Mouse (Mus musculus) intestine, postnatal 0 days (tissue): Measurements from ENCODE around the gene Dusp12. TPM values are rescaled to one million over a fixed set of nuclear protein-coding genes. Genes with fewer than 3 reads are reported as not detected.

ENCODE experiments used
- ATAC-seq: fragments of 200-750 bp; cut with Nextera tagmentation; 2 replicates; pipeline ENCODE4 v1.8.0; 2017; ENCODE audit warnings: mild to moderate bottlenecking, moderate TSS enrichment, moderate library complexity
- H3K27ac ChIP-seq: fragments of 300-500 bp; sonication (generic); 2 replicates; pipeline ENCODE4 v1.5.1; 2014; ENCODE audit warnings: mild to moderate bottlenecking, low read depth, low read length, moderate library complexity
- H3K27me3 ChIP-seq: fragments of 300-500 bp; sonication (generic); replicated peaks from 2 replicates; pipeline ENCODE4 v1.6.1; 2014; ENCODE audit warnings: low read length, mixed read lengths; ENCODE audit not compliant: control insufficient read depth, insufficient read depth
- H3K36me3 ChIP-seq: fragments of 300-500 bp; sonication (generic); 2 replicates; pipeline ENCODE4 v1.6.1; 2014; ENCODE audit warnings: mild to moderate bottlenecking, moderate library complexity; ENCODE audit not compliant: control insufficient read depth, insufficient read depth
- H3K4me1 ChIP-seq: fragments of 300-500 bp; sonication (generic); replicated peaks from 2 replicates; pipeline ENCODE4 v1.6.1; 2014; ENCODE audit warnings: antibody characterized with exemption, low read length, mixed read lengths; ENCODE audit not compliant: control insufficient read depth, insufficient read depth
- H3K4me2 ChIP-seq: fragments of 300-500 bp; sonication (generic); replicated peaks from 2 replicates; pipeline ENCODE4 v1.6.1; 2014; ENCODE audit warnings: low read depth, mild to moderate bottlenecking, moderate library complexity
- H3K4me3 ChIP-seq: fragments of 300-500 bp; sonication (generic); 2 replicates; pipeline ENCODE4 v1.5.1; 2014; ENCODE audit warnings: low read depth, low read length
- H3K9ac ChIP-seq: fragments of 300-500 bp; sonication (generic); 2 replicates; pipeline ENCODE4 v1.6.1; 2014; ENCODE audit warnings: mild to moderate bottlenecking, low read depth, low read length
- H3K9me3 ChIP-seq: fragments of 300-500 bp; sonication (generic); 2 replicates; pipeline ENCODE4 v1.6.1; 2016; ENCODE audit warnings: mixed run types; ENCODE audit not compliant: control insufficient read depth
- CTCF ChIP-seq: sonication (generic); IDR thresholded peaks from 2 replicates; pipeline ENCODE4 v1.5.1; 2016; ENCODE audit warnings: low read depth, mild to moderate bottlenecking, control low read depth, antibody characterized with exemption, moderate library complexity
- WGBS: fragments of 180-500 bp; shearing (Covaris S2); extraction: QIAGEN DNeasy Blood & Tissue Kit; methylation state at CpG from one replicate; pipeline ENCODE4 v1.1.7; 2014; 5-methylcytosine and 5-hydroxymethylcytosine counted together
- polyA plus RNA-seq: library from polyadenylated mRNA; unstranded; fragments of >200 nt; fragmentation: Nextera tagmentation; extraction: Ambion mirVana; gene quantifications from 2 replicates; pipeline ENCODE4 v1.2.1, GENCODE M21; 2015

Gene Dusp12
- polyA plus RNA-seq, 1 experiment from 2014 or later: 65.1 TPM

DNA sequence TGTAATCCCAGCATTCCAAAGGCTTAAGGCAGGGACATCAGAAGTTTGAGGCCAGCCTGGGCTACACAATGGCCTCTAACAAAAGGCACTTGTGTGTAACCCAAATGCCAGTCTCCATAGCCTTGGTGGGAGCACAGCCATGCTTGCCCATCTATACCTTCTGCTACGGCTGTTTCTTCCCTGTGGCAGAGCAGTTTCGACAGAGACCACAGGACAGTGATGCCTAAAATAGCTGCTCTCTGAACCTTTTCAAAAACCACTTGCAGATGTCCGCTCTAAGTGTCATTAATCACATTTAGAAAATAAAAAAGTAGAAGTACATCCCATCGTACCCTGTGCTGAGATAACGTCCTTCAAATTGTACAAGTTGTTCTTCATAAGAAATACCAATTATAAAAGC, 19.9 kb downstream of the Dusp12 start:
- 88% methylated on average over 5 of the region's 5 CpGs for WGBS
- ATAC-seq: no peak
- Histone ChIP-seq H3K4me3 (no peak overlapping the region), H3K9ac (no peak overlapping the region), H3K27ac (no peak overlapping the region), H3K36me3 (no peaks in the 10 kb centered on the region), H3K4me2 (no peak overlapping the region), H3K4me1 (no peaks in the 10 kb centered on the region), H3K27me3 (no peaks in the 10 kb centered on the region), H3K9me3 (no peaks in the 10 kb centered on the region)
- no peak for TF ChIP-seq CTCF

DNA sequence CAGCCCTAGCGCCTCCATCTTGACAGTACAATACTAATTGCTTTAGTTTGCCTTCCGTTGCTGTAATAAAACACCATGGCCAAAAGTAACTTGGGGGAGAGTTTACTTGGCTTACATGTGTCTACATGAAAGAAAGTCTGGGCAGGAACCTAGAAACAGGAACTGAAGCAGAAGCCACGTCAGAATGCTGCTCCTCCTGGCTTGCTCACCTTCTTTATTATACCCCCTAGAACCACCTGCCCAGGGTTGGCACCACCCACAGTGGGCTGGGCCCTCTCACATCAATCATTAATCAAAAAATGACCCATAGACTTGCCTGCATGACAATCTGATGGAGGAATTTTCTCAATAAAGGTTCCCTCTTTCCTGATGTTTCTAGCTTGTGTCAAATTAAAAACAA, 20.6 kb downstream of the Dusp12 start:
- H3K4me2 ChIP-seq: no peak overlapping the region
- no peaks in the 10 kb centered on the region for H3K36me3 ChIP-seq
- H3K4me1 ChIP-seq: no peaks in the 10 kb centered on the region
- H3K27me3 ChIP-seq: no peaks in the 10 kb centered on the region
- H3K4me3 ChIP-seq: no peak overlapping the region
- TF ChIP-seq CTCF: no peak
- no peak overlapping the region for H3K9ac ChIP-seq
- H3K9me3 ChIP-seq: no peaks in the 10 kb centered on the region
- no peak for ATAC-seq
- H3K27ac ChIP-seq: no peak overlapping the region
- 68% methylated on average over 3 of the region's 3 CpGs for whole genome bisulfite sequencing

DNA sequence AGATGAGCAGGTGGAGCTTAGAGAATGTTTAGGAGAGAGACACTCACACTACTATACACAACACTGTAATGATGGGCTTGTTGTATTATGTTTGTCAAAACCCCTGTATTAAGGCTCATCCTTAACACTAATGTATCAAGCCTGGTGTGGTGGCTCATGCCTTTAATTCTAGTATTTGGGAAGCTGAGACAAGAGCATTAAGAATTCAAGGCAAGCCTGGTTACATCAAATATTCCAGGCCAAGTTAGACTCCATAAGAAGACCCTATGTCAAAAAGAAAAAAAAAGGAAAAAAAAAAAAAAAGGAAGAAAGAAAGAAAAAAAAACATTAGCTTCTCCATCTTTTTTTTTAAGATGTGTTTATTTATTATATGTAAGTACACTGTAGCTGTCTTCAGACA, 21.1 kb downstream of the Dusp12 start:
- Histone ChIP-seq H3K9ac (no peak overlapping the region), H3K36me3 (no peaks in the 10 kb centered on the region), H3K27me3 (no peaks in the 10 kb centered on the region), H3K9me3 (no peaks in the 10 kb centered on the region), H3K27ac (no peak overlapping the region), H3K4me2 (no peak overlapping the region), H3K4me1 (no peaks in the 10 kb centered on the region), H3K4me3 (no peak overlapping the region)
- ATAC-seq: no peak
- TF ChIP-seq CTCF: no peak

DNA sequence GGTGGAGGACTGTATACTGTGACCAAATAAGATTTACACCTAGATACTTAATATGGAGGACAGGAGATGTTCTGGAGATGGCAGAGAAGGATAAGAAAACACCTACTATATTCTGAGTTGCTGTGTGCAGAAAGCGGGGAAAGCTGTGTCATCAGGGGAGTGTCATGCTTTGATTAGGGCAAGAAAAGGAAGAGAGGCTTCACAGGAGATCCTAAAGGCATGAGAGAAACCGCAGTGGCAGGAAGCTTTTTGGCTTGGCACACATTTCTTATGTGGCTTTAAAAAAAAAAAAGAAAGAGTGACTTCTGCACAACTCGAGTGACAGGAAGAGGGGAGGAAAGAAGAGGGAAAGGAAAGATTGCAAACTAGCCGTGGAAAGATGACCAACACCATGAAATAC, 22.3 kb downstream of the Dusp12 start:
- Histone ChIP-seq H3K27me3 (no peaks in the 10 kb centered on the region), H3K4me1 (no peaks in the 10 kb centered on the region), H3K9me3 (no peaks in the 10 kb centered on the region), H3K27ac (no peak overlapping the region), H3K4me3 (no peak overlapping the region), H3K36me3 (no peaks in the 10 kb centered on the region), H3K9ac (no peak overlapping the region), H3K4me2 (no peak overlapping the region)
- WGBS: 61% methylated on average over 4 of the region's 4 CpGs
- no peak for ATAC-seq
- no peak for TF ChIP-seq CTCF

- 50% methylated on average over 3 of the region's 3 CpGs for WGBS
- Histone ChIP-seq H3K4me2 (no peak overlapping the region), H3K9me3 (no peaks in the 10 kb centered on the region), H3K9ac (no peak overlapping the region), H3K27me3 (no peaks in the 10 kb centered on the region), H3K27ac (no peak overlapping the region), H3K4me1 (no peaks in the 10 kb centered on the region), H3K36me3 (no peaks in the 10 kb centered on the region), H3K4me3 (no peak overlapping the region)
- ATAC-seq: no peak
- no peak for TF ChIP-seq CTCF
Observed at GRCm38 (mm10) chr1:170862435-170862717, 23.0 kb downstream of the Dusp12 start.

GRCm38 (mm10) chr1:170861671-170862434, 23.5 kb downstream of the Dusp12 start:
- no peaks in the 10 kb centered on the region for H3K9me3 ChIP-seq
- 55% methylated on average over 13 of the region's 13 CpGs for WGBS
- no peak overlapping the region for H3K4me2 ChIP-seq
- no peaks in the 10 kb centered on the region for H3K4me1 ChIP-seq
- no peak overlapping the region for H3K4me3 ChIP-seq
- no peak overlapping the region for H3K27ac ChIP-seq
- no peak overlapping the region for H3K9ac ChIP-seq
- no peaks in the 10 kb centered on the region for H3K27me3 ChIP-seq
- no peaks in the 10 kb centered on the region for H3K36me3 ChIP-seq
- ATAC-seq: no peak
- no peak for TF ChIP-seq CTCF

GRCm38 (mm10) chr1:170858872-170859271, 26.5 kb downstream of the Dusp12 start:
- Histone ChIP-seq H3K27me3 (no peaks in the 10 kb centered on the region), H3K9me3 (no peaks in the 10 kb centered on the region), H3K4me2 (no peak overlapping the region), H3K36me3 (no peaks in the 10 kb centered on the region), H3K4me3 (no peak overlapping the region), H3K27ac (no peak overlapping the region), H3K4me1 (no peaks in the 10 kb centered on the region), H3K9ac (no peak overlapping the region)
- no peak for ATAC-seq
- 58% methylated on average over 2 of the region's 2 CpGs for WGBS
- TF ChIP-seq CTCF: no peak
